Comparison of ENCODE assay signal across 8 mouse cellular contexts in the genomic region with DNA sequence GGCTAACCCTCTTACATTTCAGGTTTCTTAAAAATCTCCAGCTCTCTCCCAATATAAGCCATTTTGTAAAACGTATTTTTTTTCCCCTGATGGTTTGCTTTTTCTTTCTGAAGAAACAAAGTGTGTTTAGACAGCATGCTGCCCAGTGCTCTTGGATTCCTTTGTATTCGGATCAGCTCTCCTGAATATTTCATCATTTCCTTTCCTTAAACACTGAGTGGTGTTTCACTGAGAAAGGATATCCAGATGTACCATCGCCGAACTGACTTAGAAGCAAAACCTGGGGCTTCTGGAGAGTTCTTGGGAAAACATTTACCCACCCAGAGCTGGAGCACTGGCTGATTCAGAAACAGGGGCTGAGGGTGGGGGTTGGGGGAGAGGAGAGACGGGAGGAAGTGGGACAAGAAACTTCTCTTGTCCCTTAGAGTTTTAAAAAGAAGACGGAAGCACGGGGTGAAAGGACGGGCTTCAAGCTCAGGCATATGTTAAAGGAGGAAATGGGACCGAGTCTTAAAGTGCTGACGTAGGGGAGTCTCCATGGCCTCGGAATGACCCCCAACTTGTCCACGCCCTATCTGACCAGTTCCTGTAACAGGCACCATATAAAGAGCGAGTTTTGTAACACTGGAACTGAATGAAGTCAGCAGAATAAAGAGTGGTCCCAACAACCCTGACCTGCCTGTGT.
DNase-seq lines count a peak whose midpoint lies in the region; ATAC-seq lines count a peak whose summit lies in the region.

No protein-coding gene starts in this region.

- H3K4me3 ChIP-seq in intestine, embryonic 16.5 days (ENCODE audit: low read length), result no peak overlapping the region
- H3K4me3 ChIP-seq in midbrain, embryonic 16.5 days (ENCODE audit: low read depth, low read length), result no peak overlapping the region

- peak overlapping the region; percentile 35 for H3K27ac ChIP-seq in intestine, embryonic 16.5 days (ENCODE audit: low read length)
- H3K27ac ChIP-seq in midbrain, embryonic 16.5 days (ENCODE audit: low read length), result no peak overlapping the region

- H3K9me3 ChIP-seq in intestine, embryonic 16.5 days (ENCODE audit: control insufficient read depth, low read length), result no peaks in the 10 kb centered on the region
- H3K9me3 ChIP-seq in midbrain, embryonic 16.5 days (replicated peaks; ENCODE audit: control insufficient read depth, low read length, poor library complexity, severe bottlenecking), result no peaks in the 10 kb centered on the region

- no peaks in the 10 kb centered on the region for H3K36me3 ChIP-seq in intestine, embryonic 16.5 days (ENCODE audit: control insufficient read depth, insufficient read depth, low read length)
- no peaks in the 10 kb centered on the region for H3K36me3 ChIP-seq in midbrain, embryonic 16.5 days (ENCODE audit: control insufficient read depth, insufficient read depth, low read length)

- 27% methylated on average over 13 of the region's 13 CpGs for WGBS in intestine, embryonic 16.5 days
- 70% methylated on average over 13 of the region's 13 CpGs for WGBS in midbrain, embryonic 16.5 days

- H3K9ac ChIP-seq in intestine, embryonic 16.5 days (ENCODE audit: low read depth, low read length), result peak overlapping the region; percentile 53; the same call in 1 of the 2 replicates
- H3K9ac ChIP-seq in midbrain, embryonic 16.5 days (ENCODE audit: low read depth, low read length), result no peak overlapping the region

- DNase-seq in layer of hippocampus, adult 9-11 months, result peak; percentile 88
- no peak for DNase-seq in layer of hippocampus, adult 8-10 months (ENCODE audit: low spot score in 2 of 2)
- DNase-seq in lung, postnatal 36 days, result peak; percentile 81
- DNase-seq in MN1 (ENCODE audit: low spot score), result no peak
- no peak for DNase-seq in gastrocnemius, adult 18-20 months (ENCODE audit: low spot score)

- peaks cover 36% of the 10 kb centered on the region for H3K4me1 ChIP-seq in intestine, embryonic 16.5 days (ENCODE audit: control insufficient read depth, insufficient read depth, low read length)
- H3K4me1 ChIP-seq in midbrain, embryonic 16.5 days (ENCODE audit: control insufficient read depth, insufficient read depth, low read length), result peaks cover 16% of the 10 kb centered on the region; the same call in 1 of the 2 replicates

- peak; percentile 56 for ATAC-seq in common myeloid progenitor, adult 5-6 weeks (replicated peaks; ENCODE audit: low read depth, poor library complexity, severe bottlenecking)
- ATAC-seq in intestine, embryonic 16.5 days, result peak; percentile 48
- no peak for ATAC-seq in midbrain, embryonic 16.5 days

- H3K4me2 ChIP-seq in intestine, embryonic 16.5 days (ENCODE audit: low read depth, low read length), result no peak overlapping the region
- no peak overlapping the region for H3K4me2 ChIP-seq in midbrain, embryonic 16.5 days (ENCODE audit: low read length)

- no peaks in the 10 kb centered on the region for H3K27me3 ChIP-seq in intestine, embryonic 16.5 days (replicated peaks; ENCODE audit: control insufficient read depth, insufficient read depth, low read length)
- no peaks in the 10 kb centered on the region for H3K27me3 ChIP-seq in midbrain, embryonic 16.5 days (ENCODE audit: control insufficient read depth, insufficient read depth, low read depth, low read length)

Comparison
In these comparisons a context has a peak if more than half of its experiments do, and no peak if none do; other contexts are left out.
1. DNase-seq: peak in layer of hippocampus, adult 9-11 months (single experiment) and lung, postnatal 36 days (single experiment); none in layer of hippocampus, adult 8-10 months (0 of 2), MN1 (single experiment) and gastrocnemius, adult 18-20 months (single experiment).